Mouse (Mus musculus) liver, embryonic 14.5 days (tissue): ENCODE measurements around the gene 9430015G10Rik.

ENCODE experiments used
- CTCF ChIP-seq: IDR thresholded peaks from 2 replicates; pipeline ENCODE4 v1.5.1; 2016; ENCODE audit warnings: antibody characterized with exemption, low read depth, control low read depth
- EP300 ChIP-seq: IDR thresholded peaks from 2 replicates; pipeline ENCODE4 v1.6.1; 2016; ENCODE audit warnings: antibody characterized with exemption, low read depth

GRCm38 (mm10) chr4:156103342-156103741 lies 6.4 kb upstream of the 9430015G10Rik start:
- TF ChIP-seq EP300 = no peak
- TF ChIP-seq CTCF = no peak
